Mouse (Mus musculus) macrophage (primary cell): ENCODE results near the gene Atg4c. TPM values are rescaled to one million over a fixed set of nuclear protein-coding genes. Genes with fewer than 3 reads are reported as not detected.
A peak's percentile ranks its signal among the peaks of the same experiment; 100 is the strongest.

Experiments
- H3K27ac ChIP-seq: fragments of 350-480 bp; formaldehyde crosslinking; 2 replicates; pipeline ENCODE4 v1.9.0; 2021
- H3K36me3 ChIP-seq: fragments of 350-480 bp; formaldehyde crosslinking; 2 replicates; pipeline ENCODE4 v1.9.0; 2021; ENCODE audit errors: inconsistent target
- H3K4me3 ChIP-seq: fragments of 350-480 bp; formaldehyde crosslinking; 2 replicates; pipeline ENCODE4 v1.9.0; 2021; ENCODE audit errors: inconsistent target
- H3K79me2 ChIP-seq: fragments of 350-480 bp; formaldehyde crosslinking; 2 replicates; pipeline ENCODE4 v1.9.0; 2021; ENCODE audit errors: inconsistent target
- WGBS: methylation state at CpG from one replicate; pipeline ENCODE4 v1.1.7; 2026; ENCODE audit warnings: inconsistent platforms; ENCODE audit not compliant: missing documents; 5-methylcytosine and 5-hydroxymethylcytosine counted together
- polyA plus RNA-seq: library from polyadenylated mRNA; stranded (reverse); fragments of 250-400 nt; gene quantifications from 3 replicates; pipeline ENCODE4 v1.2.4, GENCODE M21; 2018; ENCODE audit warnings: inconsistent platforms

Gene Atg4c
- polyA plus RNA-seq, 1 experiment from 2014 or later: 23.3 TPM

- Histone ChIP-seq H3K79me2 (no peaks in the 10 kb centered on the region), H3K27ac (no peak overlapping the region), H3K36me3 (no peaks in the 10 kb centered on the region), H3K4me3 (no peak overlapping the region)
- 92% methylated on average over 5 of the region's 5 CpGs for WGBS
These were observed 14.9 kb upstream of the Atg4c start for GRCm38 (mm10) chr4:99178851-99179250.

- no peaks in the 10 kb centered on the region for H3K79me2 ChIP-seq
- no peak overlapping the region for H3K27ac ChIP-seq
- H3K4me3 ChIP-seq: no peak overlapping the region
- WGBS: 90% methylated on average over 18 of the region's 21 CpGs
- H3K36me3 ChIP-seq: no peaks in the 10 kb centered on the region
These were observed 14.2 kb upstream of the Atg4c start for GRCm38 (mm10) chr4:99179446-99180120.

GRCm38 (mm10) chr4:99180921-99181320, 12.8 kb upstream of the Atg4c start:
- Histone ChIP-seq H3K27ac (no peak overlapping the region), H3K79me2 (no peaks in the 10 kb centered on the region), H3K36me3 (no peaks in the 10 kb centered on the region), H3K4me3 (no peak overlapping the region)
- 95% methylated on average over 5 of the region's 5 CpGs for WGBS

- no peak overlapping the region for H3K4me3 ChIP-seq
These were observed 11.9 kb upstream of the Atg4c start for GRCm38 (mm10) chr4:99181739-99182419.

GRCm38 (mm10) chr4:99182660-99183431, 10.9 kb upstream of the Atg4c start:
- WGBS: 72% methylated on average over 15 of the region's 20 CpGs
- H3K27ac ChIP-seq: no peak overlapping the region
- no peaks in the 10 kb centered on the region for H3K79me2 ChIP-seq
- H3K36me3 ChIP-seq: no peaks in the 10 kb centered on the region
- no peak overlapping the region for H3K4me3 ChIP-seq

More at GRCm38 (mm10) chr4:99181739-99182419, 11.9 kb upstream of the Atg4c start:
- no peak overlapping the region for H3K27ac ChIP-seq
- 89% methylated on average over 9 of the region's 9 CpGs for WGBS
- no peaks in the 10 kb centered on the region for H3K36me3 ChIP-seq
- no peaks in the 10 kb centered on the region for H3K79me2 ChIP-seq

- WGBS: 90% methylated on average over 4 of the region's 4 CpGs
- Histone ChIP-seq H3K27ac (no peak overlapping the region), H3K36me3 (no peaks in the 10 kb centered on the region), H3K79me2 (no peaks in the 10 kb centered on the region), H3K4me3 (no peak overlapping the region)
These were observed 9.1 kb upstream of the Atg4c start for GRCm38 (mm10) chr4:99184678-99185077.

GRCm38 (mm10) chr4:99185305-99185704, 8.4 kb upstream of the Atg4c start:
- Histone ChIP-seq H3K36me3 (no peaks in the 10 kb centered on the region), H3K79me2 (no peaks in the 10 kb centered on the region), H3K27ac (no peak overlapping the region), H3K4me3 (no peak overlapping the region)
- 48% methylated on average over 4 of the region's 4 CpGs for WGBS

- Histone ChIP-seq H3K79me2 (no peaks in the 10 kb centered on the region), H3K27ac (peak overlapping the region; percentile 76), H3K36me3 (no peaks in the 10 kb centered on the region), H3K4me3 (no peak overlapping the region)
- WGBS: 25% methylated on average over 11 of the region's 11 CpGs
These were observed 7.2 kb upstream of the Atg4c start for GRCm38 (mm10) chr4:99186412-99187125.

GRCm38 (mm10) chr4:99192640-99193039, 1.1 kb upstream of the Atg4c start:
- WGBS: 22% methylated on average over 1 of the region's 1 CpGs
- H3K27ac ChIP-seq: peak overlapping the region; percentile 84
- H3K4me3 ChIP-seq: no peak overlapping the region
- H3K79me2 ChIP-seq: peaks cover 33% of the 10 kb centered on the region
- H3K36me3 ChIP-seq: no peaks in the 10 kb centered on the region

GRCm38 (mm10) chr4:99193214-99193613, 520 bp upstream of the Atg4c start:
- H3K36me3 ChIP-seq: no peaks in the 10 kb centered on the region
- peak overlapping the region; percentile 64 for H3K4me3 ChIP-seq
- 45% methylated on average over 6 of the region's 6 CpGs for WGBS
- peaks cover 39% of the 10 kb centered on the region for H3K79me2 ChIP-seq
- H3K27ac ChIP-seq: peak overlapping the region; percentile 84

- peaks cover 45% of the 10 kb centered on the region for H3K79me2 ChIP-seq
- peak overlapping the region; percentile 84 for H3K27ac ChIP-seq
- H3K36me3 ChIP-seq: no peaks in the 10 kb centered on the region
- peak overlapping the region; percentile 64 for H3K4me3 ChIP-seq
- 45% methylated on average over 5 of the region's 5 CpGs for WGBS
These were observed 1.1 kb downstream of the Atg4c start for GRCm38 (mm10) chr4:99194826-99195225.

GRCm38 (mm10) chr4:99198721-99199120, 5.0 kb downstream of the Atg4c start:
- H3K79me2 ChIP-seq: peaks cover 80% of the 10 kb centered on the region
- H3K27ac ChIP-seq: no peak overlapping the region
- H3K36me3 ChIP-seq: no peaks in the 10 kb centered on the region
- H3K4me3 ChIP-seq: no peak overlapping the region

GRCm38 (mm10) chr4:99199757-99200251, 6.1 kb downstream of the Atg4c start:
- Histone ChIP-seq H3K79me2 (peaks cover 86% of the 10 kb centered on the region), H3K27ac (peak overlapping the region; percentile 68), H3K36me3 (no peaks in the 10 kb centered on the region), H3K4me3 (peak overlapping the region; percentile 16; the same call in 1 of the 2 replicates)
- 15% methylated on average over 11 of the region's 13 CpGs for WGBS

GRCm38 (mm10) chr4:99200383-99201136, 6.8 kb downstream of the Atg4c start:
- Histone ChIP-seq H3K4me3 (peak overlapping the region; percentile 16; the same call in 1 of the 2 replicates), H3K79me2 (peaks cover 86% of the 10 kb centered on the region), H3K27ac (peak overlapping the region; percentile 68), H3K36me3 (no peaks in the 10 kb centered on the region)
- 85% methylated on average over 7 of the region's 7 CpGs for WGBS
